Mouse (Mus musculus): Measurements from ENCODE around the gene Rassf2.

DNA sequence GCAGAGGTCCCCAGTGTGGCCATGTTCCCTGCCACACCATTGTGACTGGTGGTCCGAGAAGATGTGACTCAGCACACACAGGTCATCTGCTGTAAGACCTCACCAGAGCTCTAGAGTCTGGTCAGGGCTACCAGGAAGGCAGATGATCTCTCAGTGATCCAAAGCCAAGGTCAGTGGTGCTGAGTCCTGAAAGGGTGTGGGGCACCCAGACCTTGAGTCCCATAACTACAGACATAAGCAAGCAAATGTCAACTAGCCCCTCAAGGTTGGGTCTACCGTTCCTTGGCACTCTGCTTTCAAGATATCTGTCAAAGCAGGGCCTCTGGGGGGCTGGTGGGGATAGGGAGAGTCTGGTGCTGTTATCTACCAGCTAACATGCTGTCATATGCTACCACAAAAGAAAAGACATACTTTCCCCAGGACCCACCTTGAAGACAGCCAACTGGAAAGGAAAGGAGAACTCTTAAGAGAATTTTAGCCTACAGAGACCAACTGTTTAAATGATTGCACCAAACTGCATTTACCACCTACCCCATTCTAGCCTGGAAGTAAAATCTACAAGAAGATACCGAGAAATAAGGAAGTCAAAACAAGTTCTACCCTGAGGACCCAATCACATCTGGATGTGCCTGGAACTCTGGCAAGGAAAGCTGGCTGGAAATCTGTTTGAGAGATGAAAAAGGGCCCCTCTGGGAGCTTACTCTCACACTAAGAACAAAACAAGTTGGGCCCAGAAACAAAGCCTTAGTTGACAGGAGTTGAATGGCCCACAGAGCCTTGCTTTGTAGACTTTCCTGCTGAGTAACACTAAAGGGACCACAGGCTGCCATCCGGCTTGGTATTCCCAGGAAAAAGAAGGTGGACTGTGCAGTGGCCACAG, 4.8 kb upstream of the Rassf2 start:
- TF ChIP-seq POLR2A (IDR thresholded peaks at IDR 0.05; ENCODE audit: insufficient read depth, low read depth, low read length) (no peak), CTCF (IDR thresholded peaks at IDR 0.05; ENCODE audit: insufficient read depth, low read depth, low read length) (no peak)
